Mouse (Mus musculus) midbrain, embryonic 16.5 days (tissue): ENCODE measurements around the gene Actn3. TPM values are rescaled to one million over a fixed set of nuclear protein-coding genes. Genes with fewer than 3 reads are reported as not detected.

Experiments used
- ATAC-seq: fragments of 200-750 bp; cut with Nextera tagmentation; 2 replicates; pipeline ENCODE4 v1.8.0; 2017; ENCODE audit warnings: moderate TSS enrichment
- H3K27ac ChIP-seq: fragments of 300-500 bp; sonication (generic); 2 replicates; pipeline ENCODE4 v1.5.1; 2014; ENCODE audit warnings: mild to moderate bottlenecking, low read length, mixed read lengths
- H3K27me3 ChIP-seq: fragments of 300-500 bp; sonication (generic); 2 replicates; pipeline ENCODE4 v1.6.1; 2014; ENCODE audit warnings: low read depth, low read length, mixed read lengths; ENCODE audit not compliant: control insufficient read depth, insufficient read depth
- H3K36me3 ChIP-seq: fragments of 300-500 bp; sonication (generic); 2 replicates; pipeline ENCODE4 v1.6.1; 2014; ENCODE audit warnings: mild to moderate bottlenecking, low read length, moderate library complexity, mixed read lengths; ENCODE audit not compliant: control insufficient read depth, insufficient read depth
- H3K4me1 ChIP-seq: fragments of 300-500 bp; sonication (generic); 2 replicates; pipeline ENCODE4 v1.6.1; 2014; ENCODE audit warnings: mild to moderate bottlenecking, low read length, mixed read lengths; ENCODE audit not compliant: control insufficient read depth, insufficient read depth
- H3K4me2 ChIP-seq: fragments of 300-500 bp; sonication (generic); 2 replicates; pipeline ENCODE4 v1.6.1; 2014; ENCODE audit warnings: mild to moderate bottlenecking, low read length, mixed read lengths
- H3K4me3 ChIP-seq: fragments of 300-500 bp; sonication (generic); 2 replicates; pipeline ENCODE4 v1.5.1; 2014; ENCODE audit warnings: low read depth, mild to moderate bottlenecking, low read length, moderate library complexity, mixed read lengths
- H3K9ac ChIP-seq: fragments of 300-500 bp; sonication (generic); 2 replicates; pipeline ENCODE4 v1.6.1; 2014; ENCODE audit warnings: low read depth, low read length, mixed read lengths
- H3K9me3 ChIP-seq: fragments of 300-500 bp; sonication (generic); replicated peaks from 2 replicates; pipeline ENCODE4 v1.6.1; 2014; ENCODE audit warnings: mild to moderate bottlenecking, low read length, mixed read lengths; ENCODE audit not compliant: control insufficient read depth, poor library complexity, severe bottlenecking
- WGBS: fragments of 180-500 bp; shearing (Covaris S2); extraction: QIAGEN DNeasy Blood & Tissue Kit; methylation state at CpG from one replicate; pipeline ENCODE4 v1.1.7; 2014; 5-methylcytosine and 5-hydroxymethylcytosine counted together
- polyA plus RNA-seq: library from polyadenylated mRNA; unstranded; fragments of >200 nt; fragmentation: Nextera tagmentation; extraction: Ambion mirVana; gene quantifications from 2 replicates; pipeline ENCODE4 v1.2.1, GENCODE M21; 2015

Gene Actn3
- polyA plus RNA-seq, 1 experiment from 2014 or later = 2.4 TPM

DNA sequence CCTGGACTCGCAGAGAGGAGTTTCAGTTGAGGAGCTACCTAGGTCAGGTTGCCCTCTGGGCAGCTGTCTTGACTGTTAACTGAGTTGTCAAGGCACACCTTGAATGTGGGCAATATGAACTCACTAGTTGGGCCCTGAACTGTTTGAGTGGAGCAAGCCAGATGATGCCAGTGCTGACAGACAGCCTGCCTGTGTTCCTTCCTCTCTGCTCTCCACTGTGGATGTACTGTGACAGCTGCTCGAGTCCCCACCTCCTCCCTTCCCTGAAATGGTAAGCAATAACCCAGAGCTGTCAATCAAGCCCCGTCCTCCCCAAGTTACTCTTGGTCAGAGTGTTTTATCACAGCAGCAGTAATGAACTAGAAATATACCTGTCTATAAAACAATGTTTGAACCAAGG lies 22.2 kb upstream of the Actn3 start:
- whole genome bisulfite sequencing = 92% methylated on average over 3 of the region's 3 CpGs
- H3K27me3 ChIP-seq = no peaks in the 10 kb centered on the region
- no peak overlapping the region for H3K9ac ChIP-seq
- no peaks in the 10 kb centered on the region for H3K4me1 ChIP-seq
- H3K27ac ChIP-seq = no peak overlapping the region
- no peak overlapping the region for H3K4me3 ChIP-seq
- no peaks in the 10 kb centered on the region for H3K9me3 ChIP-seq
- no peak overlapping the region for H3K4me2 ChIP-seq
- ATAC-seq = no peak
- peaks cover 20% of the 10 kb centered on the region for H3K36me3 ChIP-seq

GRCm38 (mm10) chr19:4898972-4899371 lies 21.3 kb upstream of the Actn3 start:
- Histone ChIP-seq H3K4me3 (no peak overlapping the region), H3K9ac (no peak overlapping the region), H3K36me3 (peaks cover 20% of the 10 kb centered on the region), H3K4me2 (no peak overlapping the region), H3K27me3 (no peaks in the 10 kb centered on the region), H3K9me3 (no peaks in the 10 kb centered on the region), H3K27ac (no peak overlapping the region), H3K4me1 (no peaks in the 10 kb centered on the region)
- 90% methylated on average over 9 of the region's 9 CpGs for WGBS
- no peak for ATAC-seq

GRCm38 (mm10) chr19:4896780-4897520 lies 19.2 kb upstream of the Actn3 start:
- no peaks in the 10 kb centered on the region for H3K9me3 ChIP-seq
- H3K4me1 ChIP-seq = no peaks in the 10 kb centered on the region
- WGBS = 55% methylated on average over 21 of the region's 21 CpGs
- no peak overlapping the region for H3K4me2 ChIP-seq
- H3K36me3 ChIP-seq = peaks cover 22% of the 10 kb centered on the region
- no peak overlapping the region for H3K4me3 ChIP-seq
- no peaks in the 10 kb centered on the region for H3K27me3 ChIP-seq
- H3K27ac ChIP-seq = no peak overlapping the region
- ATAC-seq = no peak
- H3K9ac ChIP-seq = no peak overlapping the region

- no peaks in the 10 kb centered on the region for H3K27me3 ChIP-seq
- H3K4me2 ChIP-seq = no peak overlapping the region
- ATAC-seq = no peak
- no peak overlapping the region for H3K9ac ChIP-seq
- H3K36me3 ChIP-seq = peaks cover 26% of the 10 kb centered on the region
- H3K4me3 ChIP-seq = no peak overlapping the region
- no peaks in the 10 kb centered on the region for H3K4me1 ChIP-seq
- 89% methylated on average over 3 of the region's 3 CpGs for WGBS
- H3K9me3 ChIP-seq = no peaks in the 10 kb centered on the region
- no peak overlapping the region for H3K27ac ChIP-seq
Observed at GRCm38 (mm10) chr19:4891798-4892197, 14.1 kb upstream of the Actn3 start.

DNA sequence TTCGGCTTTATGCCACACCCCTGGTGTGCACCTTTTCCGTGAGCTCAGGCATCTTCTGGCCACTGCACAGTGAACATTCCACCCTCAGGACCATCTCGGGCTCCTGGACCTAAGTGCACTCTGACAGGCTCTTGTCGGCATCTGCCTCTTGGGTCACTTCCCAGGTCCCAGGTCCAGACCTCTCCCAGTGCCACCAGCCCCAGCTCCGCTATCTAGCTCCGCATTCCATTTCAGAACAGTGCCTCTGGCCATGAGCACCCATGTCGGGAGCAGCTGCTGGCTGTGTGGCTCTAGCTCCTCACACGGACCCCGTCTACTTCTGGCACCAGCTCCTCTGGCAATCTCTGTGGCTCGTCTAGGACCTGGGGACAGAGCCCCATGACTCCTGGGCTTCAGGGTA lies 12.1 kb upstream of the Actn3 start:
- no peaks in the 10 kb centered on the region for H3K27me3 ChIP-seq
- no peak overlapping the region for H3K4me3 ChIP-seq
- ATAC-seq = no peak
- peaks cover 26% of the 10 kb centered on the region for H3K36me3 ChIP-seq
- no peak overlapping the region for H3K9ac ChIP-seq
- no peaks in the 10 kb centered on the region for H3K9me3 ChIP-seq
- 87% methylated on average over 10 of the region's 10 CpGs for WGBS
- H3K27ac ChIP-seq = no peak overlapping the region
- H3K4me1 ChIP-seq = no peaks in the 10 kb centered on the region
- no peak overlapping the region for H3K4me2 ChIP-seq

DNA sequence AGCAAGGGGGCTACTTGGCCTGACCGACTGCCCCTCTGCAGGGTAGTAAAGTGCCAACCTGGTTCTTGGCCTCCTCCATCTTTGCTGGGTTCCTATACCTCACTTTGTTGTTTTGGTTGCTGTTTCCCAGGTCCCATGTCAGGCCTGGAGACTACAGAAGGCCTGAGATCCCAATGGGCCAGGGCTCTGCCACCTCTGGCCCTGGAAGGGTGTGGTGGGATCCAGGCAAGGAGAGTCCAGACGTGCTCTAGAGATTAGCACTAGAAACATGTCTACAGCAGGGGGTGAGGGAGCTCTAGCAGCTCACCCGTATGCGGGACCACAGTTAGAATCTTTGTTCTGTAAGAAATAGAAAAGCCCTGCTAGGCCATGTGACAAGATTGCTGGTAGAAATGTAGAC lies 6.3 kb upstream of the Actn3 start:
- H3K27me3 ChIP-seq = no peaks in the 10 kb centered on the region
- 84% methylated on average over 4 of the region's 4 CpGs for WGBS
- H3K4me1 ChIP-seq = peaks cover 9% of the 10 kb centered on the region
- no peak overlapping the region for H3K27ac ChIP-seq
- ATAC-seq = no peak
- no peak overlapping the region for H3K4me3 ChIP-seq
- no peaks in the 10 kb centered on the region for H3K9me3 ChIP-seq
- H3K36me3 ChIP-seq = no peaks in the 10 kb centered on the region
- H3K9ac ChIP-seq = no peak overlapping the region
- no peak overlapping the region for H3K4me2 ChIP-seq

DNA sequence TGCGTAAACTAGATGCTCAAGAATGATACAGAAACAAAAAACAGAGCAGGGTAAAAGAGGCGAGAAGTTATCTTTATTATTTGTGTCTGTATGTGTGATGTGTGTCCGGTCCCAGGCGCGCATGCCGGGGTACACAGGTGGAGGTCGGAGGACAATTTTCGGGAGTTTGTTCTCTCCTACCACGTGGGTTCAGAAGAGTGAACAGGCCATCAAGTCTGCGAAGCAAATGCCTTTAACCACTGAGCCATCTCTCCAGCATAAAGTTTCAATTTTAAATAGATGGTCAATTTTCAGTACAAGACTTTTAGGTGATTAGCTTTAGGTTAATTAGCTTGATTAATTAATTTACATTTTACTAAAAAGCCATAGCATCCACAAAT lies 1.6 kb upstream of the Actn3 start:
- H3K27ac ChIP-seq = no peak overlapping the region
- no peak for ATAC-seq
- peak overlapping the region; percentile 84 for H3K4me3 ChIP-seq
- WGBS = 72% methylated on average over 10 of the region's 10 CpGs
- H3K9ac ChIP-seq = peak overlapping the region; percentile 92
- H3K36me3 ChIP-seq = no peaks in the 10 kb centered on the region
- no peaks in the 10 kb centered on the region for H3K27me3 ChIP-seq
- H3K4me2 ChIP-seq = peak overlapping the region; percentile 72
- H3K4me1 ChIP-seq = peaks cover 16% of the 10 kb centered on the region
- no peaks in the 10 kb centered on the region for H3K9me3 ChIP-seq

DNA sequence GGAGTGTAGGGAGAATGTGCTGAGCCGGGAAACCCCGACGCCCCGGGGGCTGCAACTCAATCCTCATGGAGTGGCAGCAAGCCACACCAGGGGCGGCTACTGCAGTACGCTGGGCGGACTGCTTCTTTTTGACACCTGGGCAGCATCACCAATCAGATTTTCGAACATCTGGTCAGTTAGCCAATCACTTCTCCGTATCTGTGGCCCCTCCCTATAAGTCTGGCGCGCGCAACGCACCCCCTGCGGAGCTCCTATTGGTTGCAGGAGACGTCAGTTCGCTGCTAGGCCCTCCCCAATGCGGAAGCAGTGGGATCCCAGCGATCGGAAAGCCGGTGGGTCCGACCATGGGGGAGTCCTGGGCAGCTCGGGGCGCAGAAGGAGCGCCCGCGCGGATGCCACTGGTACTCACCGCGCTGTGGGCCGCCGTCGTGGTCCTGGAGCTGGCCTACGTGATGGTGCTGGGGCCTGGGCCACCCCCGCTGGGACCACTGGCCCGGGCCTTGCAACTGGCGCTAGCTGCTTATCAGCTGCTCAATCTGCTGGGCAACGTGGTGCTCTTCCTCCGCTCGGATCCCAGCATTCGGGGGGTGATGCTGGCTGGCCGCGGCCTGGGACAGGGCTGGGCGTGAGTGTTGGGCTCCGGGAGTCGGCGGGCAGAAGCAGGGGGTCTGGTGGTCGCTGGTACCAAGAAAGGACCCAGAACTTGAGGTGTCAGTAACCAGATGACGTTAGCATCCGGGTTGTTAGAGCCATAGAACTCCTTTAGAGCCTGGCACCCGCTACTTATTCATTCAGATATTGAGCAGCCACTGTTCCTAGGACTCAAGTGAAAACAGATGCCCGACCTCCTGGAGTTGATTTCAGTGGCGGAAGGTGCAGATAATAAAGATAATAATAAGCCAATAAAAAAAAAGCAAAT lies 955 bp upstream of the Actn3 start, which contains the start of gene Zdhhc24:
TSS of gene Zdhhc24 (plus strand) at position 264 of the 919 bp plus-strand sequence.
- Histone ChIP-seq H3K36me3 (no peaks in the 10 kb centered on the region), H3K9me3 (no peaks in the 10 kb centered on the region), H3K9ac (peak within 1 kb of the TSS; percentile 92), H3K4me3 (peak within 1 kb of the TSS; percentile 84), H3K27ac (peak within 1 kb of the TSS; percentile 79), H3K4me1 (peaks cover 16% of the 10 kb centered on the region), H3K27me3 (no peaks in the 10 kb centered on the region), H3K4me2 (peak within 1 kb of the TSS; percentile 87)
- 1% methylated on average over 51 of the region's 52 CpGs for WGBS
- ATAC-seq = peak; percentile 98

DNA sequence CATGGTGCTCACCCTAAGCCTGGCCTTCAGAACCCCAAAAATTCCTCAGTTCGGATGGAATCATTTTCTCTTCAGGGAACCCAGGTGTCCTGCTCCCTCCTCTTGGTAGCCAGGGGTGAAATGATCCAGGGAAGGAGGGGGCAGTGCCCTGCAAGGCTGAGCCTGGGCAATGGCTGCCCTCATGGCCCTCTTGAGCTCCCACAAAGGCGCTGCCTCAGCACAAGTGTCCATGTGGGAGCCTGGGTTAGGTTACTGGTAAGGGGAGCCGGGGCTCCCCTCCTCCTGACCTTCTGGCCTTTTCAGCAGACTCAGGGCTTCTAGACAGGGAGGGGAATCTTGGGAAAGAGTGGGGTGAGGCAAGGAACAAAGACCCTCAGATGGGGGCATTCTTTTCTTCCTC lies 954 bp downstream of the Actn3 start:
- 74% methylated on average over 3 of the region's 3 CpGs for WGBS
- H3K9me3 ChIP-seq = no peaks in the 10 kb centered on the region
- H3K4me1 ChIP-seq = peaks cover 16% of the 10 kb centered on the region
- no peak for ATAC-seq
- H3K27ac ChIP-seq = no peak overlapping the region
- H3K9ac ChIP-seq = no peak overlapping the region
- H3K27me3 ChIP-seq = no peaks in the 10 kb centered on the region
- no peaks in the 10 kb centered on the region for H3K36me3 ChIP-seq
- H3K4me3 ChIP-seq = no peak overlapping the region
- no peak overlapping the region for H3K4me2 ChIP-seq
